Mouse (Mus musculus): ENCODE measurements around the gene Hnf4a.

DNA sequence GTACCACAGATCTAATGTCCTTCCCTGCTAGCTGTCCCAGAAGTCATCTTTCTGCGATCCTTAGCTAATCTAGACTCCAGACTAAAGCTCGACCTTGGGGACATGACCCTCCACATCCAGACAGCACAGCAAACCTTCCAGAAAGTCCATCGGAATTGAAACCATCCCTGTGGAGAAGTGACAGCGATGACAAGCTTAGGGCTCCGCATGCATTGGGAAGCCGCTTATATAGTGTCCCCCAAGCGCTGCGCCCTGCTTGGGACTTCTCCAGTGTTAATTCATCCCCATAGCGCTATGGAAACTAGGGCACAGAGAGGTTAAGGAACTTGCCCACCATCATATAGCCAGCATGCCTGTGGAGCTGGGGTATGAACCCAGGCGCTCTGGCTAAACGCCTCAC, 43.8 kb upstream of the Hnf4a start:
- TF ChIP-seq GATA1 (IDR thresholded peaks at IDR 0.05; ENCODE audit: borderline replicate concordance, low read length) (no peak), CTCF (IDR thresholded peaks at IDR 0.05; ENCODE audit: low read depth, low read length) (no peak), POLR2AphosphoS5 (IDR thresholded peaks at IDR 0.05; ENCODE audit: insufficient replicate concordance, low read depth, low read length) (no peak), GATA2 (IDR thresholded peaks at IDR 0.05; ENCODE audit: borderline replicate concordance, low read depth, low read length) (no peak), TAL1 (conservative IDR thresholded peaks at IDR 0.05; ENCODE audit: low read depth, low read length) (no peak)
